Mouse (Mus musculus) MEL (cell line): Measurements from ENCODE around the gene Cdc42bpb.

Experiments used
- CHD1 ChIP-seq: IDR thresholded peaks from 2 replicates; pipeline ENCODE4 v1.6.1; 2012; ENCODE audit warnings: low read depth, mild to moderate bottlenecking, inconsistent platforms, low read length, improper control_type of control experiment
- CTCF ChIP-seq, 3 experiments: IDR thresholded peaks in 2 of 3; conservative IDR thresholded peaks in 1 of 3; 2 replicates each; pipeline ENCODE4 v1.5.1; 2011 to 2012; ENCODE audit warnings: low read length in 3 of 3, low read depth in 2 of 3, mild to moderate bottlenecking in 2 of 3, improper control_type of control experiment in 1 of 3, inconsistent platforms in 1 of 3, mixed read lengths in 1 of 3, moderate library complexity in 1 of 3; ENCODE audit not compliant: control insufficient read depth in 1 of 3, insufficient read depth in 1 of 3, poor library complexity in 1 of 3, severe bottlenecking in 1 of 3
- MAX ChIP-seq: IDR thresholded peaks from 2 replicates; pipeline ENCODE4 v1.6.1; 2011; ENCODE audit warnings: low read length, improper control_type of control experiment
- TCF12 ChIP-seq: IDR thresholded peaks from 2 replicates; pipeline ENCODE4 v1.6.1; 2014; ENCODE audit warnings: low read depth, mild to moderate bottlenecking, inconsistent platforms, low read length, improper control_type of control experiment, moderate library complexity
- ZKSCAN1 ChIP-seq: IDR thresholded peaks from 2 replicates; pipeline ENCODE4 v1.6.1; 2012; ENCODE audit warnings: low read depth, mild to moderate bottlenecking, inconsistent platforms, low read length, improper control_type of control experiment, moderate library complexity
- ZNF384 ChIP-seq: IDR thresholded peaks from 2 replicates; pipeline ENCODE4 v1.6.1; 2012; ENCODE audit warnings: low read depth, mild to moderate bottlenecking, inconsistent platforms, low read length, improper control_type of control experiment

- no peak for TF ChIP-seq CTCF (IDR thresholded peaks at IDR 0.05 in 2 of 3, conservative IDR thresholded peaks at IDR 0.05 in 1 of 3; ENCODE audit: control insufficient read depth in 1 of 3, insufficient read depth in 1 of 3, low read depth in 2 of 3, low read length in 3 of 3, poor library complexity in 1 of 3, severe bottlenecking in 1 of 3)
- TF ChIP-seq ZNF384, result no peak
- TF ChIP-seq ZKSCAN1, result no peak
- TF ChIP-seq TCF12, result no peak
- no peak for TF ChIP-seq MAX
- TF ChIP-seq CHD1, result no peak
Measured at GRCm38 (mm10) chr12:111353439-111353915, 24.0 kb downstream of the Cdc42bpb start.
